Mouse (Mus musculus) naive thymus-derived CD4-positive, alpha-beta T cell, adult 2 months (primary cell): ENCODE measurements around the gene 3110009E18Rik.

Experiments
- DNase-seq: peaks from one replicate; pipeline ENCODE4 v3.0.0-alpha.2; 2011; ENCODE audit warnings: low read depth

The 3110009E18Rik gene

DNA sequence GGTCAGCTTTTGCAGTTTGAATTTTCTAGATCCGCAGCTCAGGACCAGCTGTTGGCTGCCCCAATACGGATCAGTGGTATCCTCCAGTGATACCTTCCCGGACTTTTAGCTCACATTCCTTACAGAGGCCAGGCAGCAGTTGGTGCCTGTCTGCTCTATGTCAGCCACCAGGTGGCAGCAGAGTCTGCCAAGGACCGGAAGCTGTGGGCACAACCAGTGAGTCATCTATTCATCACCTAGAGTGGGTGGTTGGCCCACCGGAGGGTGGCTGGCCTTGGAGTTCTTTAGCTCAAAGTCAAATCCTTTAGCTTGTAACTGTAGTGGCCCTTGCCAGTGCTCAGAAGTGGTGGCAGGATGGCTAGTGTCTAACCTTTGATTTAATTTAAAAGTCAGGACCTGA lies 76.2 kb downstream of the 3110009E18Rik start:
- DNase-seq, result peak; percentile 77

GRCm38 (mm10) chr1:120198151-120198550 lies 77.2 kb downstream of the 3110009E18Rik start:
- DNase-seq, result no peak

- DNase-seq, result no peak
Measured at GRCm38 (mm10) chr1:120198942-120199341, 78.0 kb downstream of the 3110009E18Rik start.

GRCm38 (mm10) chr1:120202542-120202941 lies 81.6 kb downstream of the 3110009E18Rik start:
- DNase-seq, result no peak

- DNase-seq, result no peak
Measured at GRCm38 (mm10) chr1:120203836-120204235, 82.8 kb downstream of the 3110009E18Rik start.

- DNase-seq, result no peak
Measured at GRCm38 (mm10) chr1:120204834-120205233, 83.8 kb downstream of the 3110009E18Rik start.

DNA sequence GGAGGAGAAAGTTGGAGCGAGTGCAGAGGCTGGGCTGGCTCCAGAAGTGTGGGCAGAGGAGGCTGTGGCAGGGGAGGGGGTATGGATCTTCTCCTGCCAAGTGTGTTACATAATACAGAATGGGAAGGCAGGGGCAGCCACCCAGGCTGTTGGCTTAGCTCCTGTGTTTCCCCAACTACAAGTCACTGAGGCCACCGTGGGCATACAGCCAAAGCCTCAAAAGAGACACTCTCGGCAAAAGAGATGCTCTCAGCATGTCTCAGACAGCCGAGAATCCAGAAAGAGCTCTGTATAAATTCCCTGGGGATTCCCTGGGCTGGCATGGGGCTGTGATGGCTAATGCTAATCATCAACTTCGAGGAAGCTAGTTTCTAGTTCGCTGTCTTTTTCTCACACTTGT lies 86.6 kb downstream of the 3110009E18Rik start:
- DNase-seq, result no peak

DNA sequence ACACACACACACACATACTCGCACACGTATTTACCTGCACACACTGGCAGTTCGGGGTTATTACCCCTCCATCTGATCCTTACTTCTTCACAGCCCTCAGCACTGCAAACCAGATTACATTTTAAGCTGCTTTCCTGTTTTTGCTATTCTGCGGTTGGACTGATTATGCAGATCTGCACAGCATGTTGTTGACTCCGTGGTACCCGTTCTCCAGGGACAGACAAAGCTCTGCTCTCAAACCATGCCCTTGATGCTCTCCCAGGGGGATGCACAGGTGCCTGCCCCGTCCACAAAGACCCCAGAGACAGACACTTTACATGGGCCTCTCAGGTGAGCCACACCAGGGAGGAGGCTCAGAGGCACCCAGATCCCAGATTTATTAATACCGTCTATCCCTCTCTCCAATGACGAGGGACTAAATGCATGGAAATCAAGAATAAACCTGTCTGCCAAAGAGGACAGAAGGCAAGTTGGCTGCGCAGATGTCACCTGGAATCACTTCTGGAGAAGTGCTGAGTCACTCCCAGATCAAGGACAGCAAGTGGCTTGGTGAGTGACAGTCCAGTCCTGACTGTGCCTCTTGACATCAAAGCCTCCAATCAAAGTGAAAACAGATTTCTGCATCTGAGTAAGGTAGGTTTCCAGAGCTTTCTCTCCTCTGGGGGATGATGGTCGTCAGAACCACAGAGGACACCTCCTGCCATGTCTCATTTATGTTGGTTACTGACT lies 87.7 kb downstream of the 3110009E18Rik start:
- DNase-seq, result no peak

DNA sequence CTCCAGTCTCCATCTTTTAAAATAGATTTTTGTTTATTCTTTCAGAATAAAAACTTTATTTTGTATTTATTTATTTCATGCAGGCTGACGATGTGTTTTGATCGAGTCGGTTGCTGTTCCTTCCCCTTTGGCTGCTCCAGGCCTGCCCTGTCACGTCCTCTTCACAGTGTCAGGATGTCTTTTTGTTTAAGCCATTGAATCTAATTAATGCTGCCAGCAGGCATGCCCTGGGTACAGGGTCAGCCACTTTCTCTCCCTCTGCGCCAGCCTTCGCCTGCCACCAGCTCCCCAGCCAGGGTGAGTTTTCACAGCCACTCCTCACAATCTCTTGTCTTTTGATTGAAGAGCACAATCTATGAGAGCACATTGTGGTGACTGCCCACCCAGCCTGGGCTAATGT lies 99.9 kb downstream of the 3110009E18Rik start:
- DNase-seq, result no peak

DNA sequence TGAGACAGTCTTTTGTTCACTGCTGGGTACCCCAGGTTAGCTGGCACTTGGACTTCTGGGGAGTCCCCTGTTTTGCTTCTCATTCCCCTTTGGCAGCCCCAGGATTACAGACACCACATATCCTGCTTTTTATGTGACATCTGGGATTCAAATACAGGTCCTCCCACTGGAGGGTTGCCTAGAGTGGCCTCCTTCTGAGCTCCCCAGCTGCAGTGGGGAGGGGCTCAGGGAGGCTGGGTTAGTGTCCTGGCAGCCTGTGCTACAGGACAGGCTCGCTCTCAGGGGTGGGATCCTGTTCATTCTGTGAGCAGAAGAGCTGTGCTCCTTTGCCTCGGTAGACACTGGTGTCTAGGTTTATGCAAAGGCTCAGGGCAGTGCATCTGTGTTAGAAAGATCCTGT lies 100.3 kb downstream of the 3110009E18Rik start:
- no peak for DNase-seq

GRCm38 (mm10) chr1:120223613-120224012 lies 102.6 kb downstream of the 3110009E18Rik start:
- DNase-seq, result no peak

DNA sequence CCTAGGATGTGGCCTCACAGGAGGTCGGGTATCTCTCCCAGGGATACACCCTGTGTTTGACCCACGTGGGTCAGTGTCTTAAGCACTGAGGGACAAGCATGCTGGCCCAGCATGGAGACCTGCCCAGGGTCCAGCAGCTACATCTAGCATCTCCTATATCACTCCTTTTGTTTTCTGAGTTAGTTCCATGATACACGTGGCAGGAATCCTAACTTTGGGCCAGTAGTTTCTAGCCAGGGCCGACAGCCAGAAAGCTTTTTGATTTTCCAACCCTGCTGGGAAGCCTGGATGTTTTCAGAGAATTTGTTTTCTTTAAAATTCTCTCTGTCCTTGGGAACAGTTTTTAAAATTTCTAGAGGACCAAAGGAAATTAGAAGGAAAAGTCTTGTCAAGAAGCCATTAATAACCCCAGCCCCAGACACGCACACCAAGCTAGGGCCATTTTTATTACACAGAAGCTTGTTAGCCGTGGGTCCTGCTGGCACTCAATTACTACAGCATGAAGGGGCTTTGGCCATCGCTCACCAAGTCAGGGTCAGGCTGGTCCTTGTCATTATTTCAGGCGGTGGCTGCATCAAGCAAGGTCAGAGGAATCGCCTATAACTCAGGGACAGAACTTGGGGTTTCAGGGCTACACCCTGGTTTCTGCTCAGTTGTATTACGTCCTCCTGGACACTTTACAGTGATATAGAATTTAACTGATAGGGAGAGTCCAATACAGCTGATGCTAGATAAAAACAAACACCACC lies 108.9 kb downstream of the 3110009E18Rik start:
- no peak for DNase-seq

DNA sequence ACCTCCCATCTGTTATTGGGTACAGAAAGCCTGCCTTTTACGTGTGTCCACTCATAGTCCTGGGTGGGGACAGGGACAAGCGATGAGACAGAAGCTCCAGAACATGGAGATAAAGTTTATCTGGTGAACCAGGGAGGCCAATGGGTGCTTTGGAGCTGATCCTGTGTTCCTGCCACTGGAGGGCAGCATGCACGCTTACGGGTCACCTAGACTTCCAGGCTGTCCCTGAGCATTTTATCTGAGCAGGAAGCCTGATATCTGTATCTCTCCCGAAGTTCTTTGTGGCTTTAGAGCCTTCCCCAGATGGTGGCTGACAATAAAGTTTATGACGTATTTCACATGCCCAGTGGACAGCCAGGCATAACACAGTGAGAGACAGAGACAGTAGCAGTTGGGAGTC lies 110.3 kb downstream of the 3110009E18Rik start:
- DNase-seq, result no peak

DNA sequence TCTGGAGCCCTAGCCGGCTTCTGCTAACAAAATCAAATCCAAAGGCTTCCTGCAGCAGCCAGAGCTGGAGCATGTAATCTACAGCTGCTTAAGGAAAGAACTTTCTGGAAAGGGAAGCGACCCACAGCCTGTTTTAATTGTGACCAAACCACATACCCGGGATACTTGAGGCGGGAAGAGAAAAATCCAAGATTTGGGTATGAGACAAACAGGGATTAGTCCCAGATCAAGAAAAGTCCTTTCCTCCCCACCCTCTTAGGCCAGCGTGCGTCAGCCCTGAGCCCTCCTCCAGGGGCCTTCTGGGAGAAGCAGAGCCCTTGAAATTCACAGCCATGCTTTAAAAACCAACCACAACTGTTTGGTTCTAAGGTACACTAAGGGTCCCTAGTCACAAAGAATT lies 111.2 kb downstream of the 3110009E18Rik start:
- no peak for DNase-seq

GRCm38 (mm10) chr1:120235631-120236215 lies 114.7 kb downstream of the 3110009E18Rik start:
- no peak for DNase-seq

- no peak for DNase-seq
Measured at GRCm38 (mm10) chr1:120236424-120236823, 115.4 kb downstream of the 3110009E18Rik start.

- no peak for DNase-seq
Measured at GRCm38 (mm10) chr1:120237068-120237467, 116.1 kb downstream of the 3110009E18Rik start.
